Mouse (Mus musculus): ENCODE measurements around the gene Mff. TPM values are rescaled to one million over a fixed set of nuclear protein-coding genes. Genes with fewer than 3 reads are reported as not detected.

Mff gene
- total RNA-seq, 1 experiment from 2014 or later, result 129 TPM

Other genes starting within 250 kb of the Mff start
- 9.1 and 9.5 TPM in 2 replicates for gene Col4a4, start 138.0 kb upstream of the Mff start, total RNA-seq (2021)
- gene Col4a3, start 138.0 kb upstream of the Mff start, total RNA-seq (2021), result 3.5 and 3.9 TPM in 2 replicates
- gene Tm4sf20, start 43.6 kb downstream of the Mff start, total RNA-seq (2021), result not detected in 2 replicates
- not detected in 2 replicates for gene Gm47791, start 46.4 kb downstream of the Mff start, total RNA-seq (2021)
- gene Agfg1, start 114.6 kb downstream of the Mff start, total RNA-seq (2021), result 53.0 and 59.5 TPM in 2 replicates
- not detected in 2 replicates for gene A030005L19Rik, start 188.4 kb downstream of the Mff start, total RNA-seq (2021)
- not detected in 2 replicates for gene A030014E15Rik, start 200.0 kb downstream of the Mff start, total RNA-seq (2021)
- not detected in 2 replicates for gene Gm6217, start 206.5 kb downstream of the Mff start, total RNA-seq (2021)
- gene A030003K21Rik, start 218.5 kb downstream of the Mff start, total RNA-seq (2021), result not detected in 2 replicates
- not detected in 2 replicates for gene Gm7544, start 231.1 kb downstream of the Mff start, total RNA-seq (2021)
- not detected in 2 replicates for gene Gm47955, start 235.4 kb downstream of the Mff start, total RNA-seq (2021)

Data from adrenal gland, postnatal 14 days (tissue).